Mouse (Mus musculus) cerebellum, adult 2 months (tissue): ENCODE results near the gene Tmem169.

Experiments
- CTCF ChIP-seq: fragments of 200-500 bp; IDR thresholded peaks from 2 replicates; pipeline ENCODE4 v1.5.1; 2011; ENCODE audit warnings: low read depth, mild to moderate bottlenecking, control low read depth, low read length, moderate library complexity, borderline replicate concordance; ENCODE audit not compliant: insufficient read depth
- POLR2A ChIP-seq: fragments of 200-500 bp; IDR thresholded peaks from 2 replicates; pipeline ENCODE4 v1.6.1; 2011; ENCODE audit warnings: low read length, control low read depth, borderline replicate concordance; ENCODE audit not compliant: insufficient read depth

GRCm38 (mm10) chr1:72256381-72257256, 27.6 kb upstream of the Tmem169 start:
- TF ChIP-seq POLR2A (no peak), CTCF (no peak)
